Mouse (Mus musculus) heart, embryonic 14.5 days (tissue): ENCODE measurements around the gene S100a5. TPM values are rescaled to one million over a fixed set of nuclear protein-coding genes. Genes with fewer than 3 reads are reported as not detected.

Source experiments
- ATAC-seq: fragments of 200-750 bp; cut with Nextera tagmentation; 2 replicates; pipeline ENCODE4 v1.8.0; 2017; ENCODE audit warnings: low read depth, moderate TSS enrichment; ENCODE audit not compliant: insufficient number of reproducible peaks, insufficient read depth, low FRiP score
- H3K27ac ChIP-seq, 2 experiments: fragments of 200-500 bp in 1 of 2; fragments of 300-500 bp in 1 of 2; sonication (generic) in 1 of 2; replicated peaks in 1 of 2; 2 replicates each; pipeline ENCODE4 v1.5.1; 2012 to 2014; ENCODE audit warnings: low read depth in 2 of 2, low read length in 2 of 2, control low read depth in 1 of 2, mild to moderate bottlenecking in 1 of 2, mixed read lengths in 1 of 2; ENCODE audit not compliant: control insufficient read depth in 1 of 2, insufficient read depth in 1 of 2
- H3K27me3 ChIP-seq: fragments of 300-500 bp; sonication (generic); 2 replicates; pipeline ENCODE4 v1.6.1; 2014; ENCODE audit warnings: mild to moderate bottlenecking, low read length, control low read depth; ENCODE audit not compliant: control insufficient read depth, insufficient read depth
- H3K36me3 ChIP-seq: fragments of 300-500 bp; sonication (generic); 2 replicates; pipeline ENCODE4 v1.6.1; 2014; ENCODE audit warnings: mild to moderate bottlenecking, control low read depth, low read length, mixed read lengths; ENCODE audit not compliant: control insufficient read depth, insufficient read depth
- H3K4me1 ChIP-seq, 2 experiments: fragments of 200-500 bp in 1 of 2; fragments of 300-500 bp in 1 of 2; sonication (generic) in 1 of 2; 2 replicates each; pipeline ENCODE4 v1.6.1; 2012 to 2014; ENCODE audit warnings: low read length in 2 of 2, control low read depth in 1 of 2, mixed read lengths in 1 of 2; ENCODE audit not compliant: control insufficient read depth in 2 of 2, insufficient read depth in 2 of 2
- H3K4me2 ChIP-seq: fragments of 300-500 bp; sonication (generic); 2 replicates; pipeline ENCODE4 v1.6.1; 2014; ENCODE audit warnings: mild to moderate bottlenecking, low read length
- H3K4me3 ChIP-seq, 2 experiments: fragments of 200-500 bp in 1 of 2; fragments of 300-500 bp in 1 of 2; sonication (generic) in 1 of 2; 2 replicates each; pipeline ENCODE4 v1.5.1; 2012 to 2014; ENCODE audit warnings: low read length in 2 of 2, mild to moderate bottlenecking in 2 of 2, control low read depth in 1 of 2, low read depth in 1 of 2, moderate library complexity in 1 of 2; ENCODE audit not compliant: control insufficient read depth in 1 of 2, insufficient read depth in 1 of 2
- H3K9ac ChIP-seq: fragments of 300-500 bp; sonication (generic); 2 replicates; pipeline ENCODE4 v1.6.1; 2014; ENCODE audit warnings: mild to moderate bottlenecking, low read length
- H3K9me3 ChIP-seq: fragments of 300-500 bp; sonication (generic); 2 replicates; pipeline ENCODE4 v1.6.1; 2016; ENCODE audit warnings: low read length, control low read depth; ENCODE audit not compliant: control insufficient read depth
- WGBS: fragments of 180-500 bp; shearing (Covaris S2); extraction: QIAGEN DNeasy Blood & Tissue Kit; methylation state at CpG from one replicate; pipeline ENCODE4 v1.1.7; 2014; 5-methylcytosine and 5-hydroxymethylcytosine counted together
- polyA plus RNA-seq: library from polyadenylated mRNA; unstranded; fragments of >200 nt; fragmentation: Nextera tagmentation; extraction: Ambion mirVana; gene quantifications from 2 replicates; pipeline ENCODE4 v1.2.1, GENCODE M21; 2014

S100a5 gene
- polyA plus RNA-seq, 1 experiment from 2014 or later, result not detected

- Histone ChIP-seq H3K4me3 (no peak overlapping the region), H3K27me3 (no peaks in the 10 kb centered on the region; the same call in 1 of the 2 replicates), H3K9ac (no peak overlapping the region), H3K4me2 (no peak overlapping the region), H3K4me1 (no peaks in the 10 kb centered on the region), H3K36me3 (no peaks in the 10 kb centered on the region), H3K27ac (no peak overlapping the region), H3K9me3 (no peaks in the 10 kb centered on the region)
- ATAC-seq, result no peak
- 60% methylated on average over 4 of the region's 4 CpGs for WGBS
Observed at GRCm38 (mm10) chr3:90657405-90657804, 49.1 kb downstream of the S100a5 start.

- no peak overlapping the region for H3K4me3 ChIP-seq
- H3K27ac ChIP-seq, result no peak overlapping the region
- H3K4me2 ChIP-seq, result no peak overlapping the region
- no peaks in the 10 kb centered on the region for H3K36me3 ChIP-seq
- H3K27me3 ChIP-seq, result no peaks in the 10 kb centered on the region; the same call in 1 of the 2 replicates
- H3K9me3 ChIP-seq, result no peaks in the 10 kb centered on the region
- H3K9ac ChIP-seq, result no peak overlapping the region
- no peaks in the 10 kb centered on the region for H3K4me1 ChIP-seq
- no peak for ATAC-seq
Observed at GRCm38 (mm10) chr3:90659364-90660044, 51.2 kb downstream of the S100a5 start.

Other genes starting within 250 kb of the S100a5 start
- gene Slc27a3, start 218.6 kb upstream of the S100a5 start, polyA plus RNA-seq, result 4.3 and 4.6 TPM in 2 replicates
- 21.0 and 22.1 TPM in 2 replicates for gene Ints3, start 174.9 kb upstream of the S100a5 start, polyA plus RNA-seq
- 11.6 and 11.8 TPM in 2 replicates for gene Npr1, start 142.7 kb upstream of the S100a5 start, polyA plus RNA-seq
- gene Ilf2, start 132.4 kb upstream of the S100a5 start, polyA plus RNA-seq, result 110 and 112 TPM in 2 replicates
- gene Snapin, start 117.5 kb upstream of the S100a5 start, polyA plus RNA-seq, result 83.8 and 89.3 TPM in 2 replicates
- 60.2 and 65.7 TPM in 2 replicates for gene Chtop, start 99.0 kb upstream of the S100a5 start, polyA plus RNA-seq
- 319 and 338 TPM in 2 replicates for gene S100a1, start 94.1 kb upstream of the S100a5 start, polyA plus RNA-seq
- 86.9 and 99.9 TPM in 2 replicates for gene S100a13, start 94.1 kb upstream of the S100a5 start, polyA plus RNA-seq
- not detected in 2 replicates for gene S100a14, start 81.7 kb upstream of the S100a5 start, polyA plus RNA-seq
- gene S100a16, start 71.3 kb upstream of the S100a5 start, polyA plus RNA-seq, result 80.7 and 84.0 TPM in 2 replicates
- 0.32 TPM in 2 replicates for gene S100a3, start 47.9 kb upstream of the S100a5 start, polyA plus RNA-seq
- gene S100a2, start 18.3 kb upstream of the S100a5 start, polyA plus RNA-seq, result not detected in 2 replicates
- gene Gm42674, start 6.6 kb upstream of the S100a5 start, polyA plus RNA-seq, result not detected in 2 replicates
- 2.5 and 3.8 TPM in 2 replicates for gene S100a4, start 4.8 kb upstream of the S100a5 start, polyA plus RNA-seq
- 43.9 and 49.8 TPM in 2 replicates for gene S100a6, start 4.4 kb downstream of the S100a5 start, polyA plus RNA-seq
- not detected in 2 replicates for gene S100a7a, start 45.5 kb downstream of the S100a5 start, polyA plus RNA-seq
- 6.5 and 13.7 TPM in 2 replicates for gene S100a8, start 60.5 kb downstream of the S100a5 start, polyA plus RNA-seq
- gene S100a9, start 87.2 kb downstream of the S100a5 start, polyA plus RNA-seq, result 2.7 and 11.4 TPM in 2 replicates
- gene Pglyrp4, start 118.4 kb downstream of the S100a5 start, polyA plus RNA-seq, result not detected in 2 replicates
- not detected in 2 replicates for gene Gm5849, start 169.4 kb downstream of the S100a5 start, polyA plus RNA-seq